ENCODE assay signal across 14 mouse cellular contexts in genomic region chr7:30358378-30359186, GRCm38 (mm10). TPM values are rescaled to one million over a fixed set of nuclear protein-coding genes. Genes with fewer than 3 reads are reported as not detected.
DNase-seq lines count a peak whose midpoint lies in the region; ATAC-seq lines count a peak whose summit lies in the region.
"Had no signal": no experiment of that assay in that cellular context is flagged by ENCODE, and none has a peak within 500 bp of the region (broad histone marks: within the 10 kb centered on the region; RNA-seq: fewer than 3 reads in every experiment).

No protein-coding gene starts in this region.

- intact Hi-C loops in left cerebral cortex, postnatal 14 days (cut with DNase I) = no loop called here

- peak overlapping the region; percentile 18; the same call in 1 of the 2 replicates for H3K27ac ChIP-seq in intestine, embryonic 15.5 days
- H3K27ac ChIP-seq in neural tube, embryonic 14.5 days (ENCODE audit: low read depth, low read length) = no peak overlapping the region
- H3K27ac ChIP-seq: forebrain, embryonic 15.5 days; heart, embryonic 15.5 days had no signal

- H3K4me3 ChIP-seq in intestine, embryonic 15.5 days (replicated peaks) = peak overlapping the region; percentile 2; the same call in 1 of the 2 replicates
- no peak overlapping the region; the same call in 1 of the 2 replicates for H3K4me3 ChIP-seq in neural tube, embryonic 14.5 days (ENCODE audit: low read depth, low read length)
- H3K4me3 ChIP-seq: forebrain, embryonic 15.5 days; heart, embryonic 15.5 days had no signal

- peak overlapping the region; percentile 51 for H3K4me2 ChIP-seq in intestine, embryonic 15.5 days (replicated peaks)
- H3K4me2 ChIP-seq in neural tube, embryonic 14.5 days (ENCODE audit: low read depth, low read length) = peak overlapping the region; percentile 40
- H3K4me2 ChIP-seq: forebrain, embryonic 15.5 days; heart, embryonic 15.5 days had no signal

- H3K4me1 ChIP-seq in intestine, embryonic 15.5 days (replicated peaks) = peaks cover 31% of the 10 kb centered on the region
- peaks cover 41% of the 10 kb centered on the region for H3K4me1 ChIP-seq in neural tube, embryonic 14.5 days (ENCODE audit: control insufficient read depth, insufficient read depth, low read length)

- H3K9ac ChIP-seq in intestine, embryonic 15.5 days = no peak overlapping the region
- peak overlapping the region; percentile 39; the same call in 1 of the 2 replicates for H3K9ac ChIP-seq in neural tube, embryonic 14.5 days (replicated peaks; ENCODE audit: low read depth, low read length)
- H3K9ac ChIP-seq: forebrain, embryonic 15.5 days; heart, embryonic 15.5 days had no signal

- H3K9me3 ChIP-seq in intestine, embryonic 15.5 days = no peaks in the 10 kb centered on the region
- no peaks in the 10 kb centered on the region for H3K9me3 ChIP-seq in neural tube, embryonic 14.5 days (ENCODE audit: control insufficient read depth, low read length)
- H3K9me3 ChIP-seq: forebrain, embryonic 15.5 days; heart, embryonic 15.5 days had no signal

- no peaks in the 10 kb centered on the region for H3K27me3 ChIP-seq in intestine, embryonic 15.5 days (replicated peaks)
- H3K27me3 ChIP-seq in neural tube, embryonic 14.5 days (ENCODE audit: control insufficient read depth, insufficient read depth, low read length) = no peaks in the 10 kb centered on the region
- H3K27me3 ChIP-seq: forebrain, embryonic 15.5 days had no signal

- H3K36me3 ChIP-seq in intestine, embryonic 15.5 days = peaks cover 4% of the 10 kb centered on the region; the same call in 1 of the 2 replicates
- H3K36me3 ChIP-seq in neural tube, embryonic 14.5 days (ENCODE audit: control insufficient read depth, insufficient read depth, low read length) = peaks cover 8% of the 10 kb centered on the region
- H3K36me3 ChIP-seq: heart, embryonic 15.5 days had no signal

- WGBS in intestine, embryonic 15.5 days = 57% methylated on average over 7 of the region's 7 CpGs
- WGBS in neural tube, embryonic 14.5 days = 41% methylated on average over 7 of the region's 7 CpGs

- peak; percentile 29 for DNase-seq in kidney, adult 18-20 months
- no peak for DNase-seq in kidney, postnatal 25 days
- DNase-seq in kidney, postnatal 14 days = peak; percentile 47
- DNase-seq in urinary bladder, postnatal 36 days (ENCODE audit: low spot score in 2 of 2) = no peak
- no peak for DNase-seq in layer of hippocampus, postnatal 25 days (ENCODE audit: extremely low spot score in 1 of 2, low spot score in 1 of 2)
- DNase-seq in left cerebral cortex, postnatal 14 days (ENCODE audit: low spot score in 2 of 2) = no peak
- DNase-seq: adrenal gland, postnatal 25 days; cerebellum, adult 11 months; embryo, embryonic 11 days; gastrocnemius, postnatal 25 days had no signal

- ATAC-seq in intestine, embryonic 15.5 days = peak; percentile 57
- no peak for ATAC-seq in neural tube, embryonic 14.5 days (ENCODE audit: low read depth)
- ATAC-seq: forebrain, embryonic 15.5 days had no signal

RNA-seq across cellular contexts. Expression of gene Lrfn3, which starts 4.0 kb away (rescaled TPM):
- 2.9 and 3.9 TPM in 2 replicates for polyA plus RNA-seq in intestine, embryonic 15.5 days (2015; fragmentation: Nextera tagmentation; extraction: Ambion mirVana)
- 12.2 and 14.1 TPM in 2 replicates for polyA plus RNA-seq in neural tube, embryonic 14.5 days (2014; fragmentation: Nextera tagmentation; extraction: Ambion mirVana)
- 10 to 100 TPM; 33.6 to 34.7 TPM for total RNA-seq in layer of hippocampus, postnatal 25 days (2021)
- 10 to 100 TPM; 39.1 to 42.5 TPM for total RNA-seq in left cerebral cortex, postnatal 14 days (2021)

RNA-seq across cellular contexts. Expression of gene Sdhaf1, which starts 34.9 kb away (rescaled TPM):
- 15.5 and 18.0 TPM in 2 replicates for polyA plus RNA-seq in intestine, embryonic 15.5 days (2015; fragmentation: Nextera tagmentation; extraction: Ambion mirVana)
- 16.3 and 20.1 TPM in 2 replicates for polyA plus RNA-seq in neural tube, embryonic 14.5 days (2014; fragmentation: Nextera tagmentation; extraction: Ambion mirVana)
- 1 to 10 TPM; 7.8 to 7.9 TPM for total RNA-seq in layer of hippocampus, postnatal 25 days (2021)
- total RNA-seq in left cerebral cortex, postnatal 14 days (2021) = 10 to 100 TPM in 1 of 2 experiments, 1 to 10 TPM in 1; 7.3 to 10.2 TPM

RNA-seq across cellular contexts. Expression of gene E130208F15Rik, which starts 37.0 kb away (rescaled TPM):
- polyA plus RNA-seq in intestine, embryonic 15.5 days (2015; fragmentation: Nextera tagmentation; extraction: Ambion mirVana) = 1.8 TPM in 1 of 2 replicates, not detected in the other
- not detected in 2 replicates for polyA plus RNA-seq in neural tube, embryonic 14.5 days (2014; fragmentation: Nextera tagmentation; extraction: Ambion mirVana)
- under 1 TPM; 0.15 to 0.75 TPM for total RNA-seq in layer of hippocampus, postnatal 25 days (2021)
- total RNA-seq in left cerebral cortex, postnatal 14 days (2021) = under 1 TPM; 0.40 to 0.44 TPM
- polyA plus RNA-seq: forebrain, embryonic 15.5 days; heart, embryonic 15.5 days had no signal

RNA-seq across cellular contexts. Expression of gene Syne4, which starts 44.0 kb away (rescaled TPM):
- 47.7 and 65.3 TPM in 2 replicates for polyA plus RNA-seq in intestine, embryonic 15.5 days (2015; fragmentation: Nextera tagmentation; extraction: Ambion mirVana)
- polyA plus RNA-seq in neural tube, embryonic 14.5 days (2014; fragmentation: Nextera tagmentation; extraction: Ambion mirVana) = 12.7 and 16.9 TPM in 2 replicates
- 10 to 100 TPM in 1 of 2 experiments, 1 to 10 TPM in 1; 6.4 to 13.1 TPM for total RNA-seq in layer of hippocampus, postnatal 25 days (2021)
- total RNA-seq in left cerebral cortex, postnatal 14 days (2021) = 1 to 10 TPM; 6.9 to 8.2 TPM

RNA-seq across cellular contexts. Expression of gene Alkbh6, which starts 50.1 kb away (rescaled TPM):
- polyA plus RNA-seq in intestine, embryonic 15.5 days (2015; fragmentation: Nextera tagmentation; extraction: Ambion mirVana) = 63.9 and 68.5 TPM in 2 replicates
- polyA plus RNA-seq in neural tube, embryonic 14.5 days (2014; fragmentation: Nextera tagmentation; extraction: Ambion mirVana) = 134 and 137 TPM in 2 replicates
- 10 to 100 TPM; 47.1 to 55.1 TPM for total RNA-seq in layer of hippocampus, postnatal 25 days (2021)
- 10 to 100 TPM; 53.4 to 55.3 TPM for total RNA-seq in left cerebral cortex, postnatal 14 days (2021)

Comparison
In these comparisons a context has a peak if more than half of its experiments do, and no peak if none do; other contexts are left out.
1. DNase-seq: peak in kidney, adult 18-20 months (single experiment) and kidney, postnatal 14 days (single experiment); none in kidney, postnatal 25 days (0 of 2), urinary bladder, postnatal 36 days (0 of 2), layer of hippocampus, postnatal 25 days (0 of 2) and left cerebral cortex, postnatal 14 days (0 of 2).